Mouse (Mus musculus) common myeloid progenitor, adult 5-6 weeks (primary cell): ENCODE measurements at regions not wholly inside any gene's neighbourhood (a gene's known extent, or its start where the extent isn't known, plus 50 kb on each side); places are given as distances from the start of the nearest gene placed in this dataset.

Experiments
- ATAC-seq: replicated peaks from 2 replicates; pipeline ENCODE4 v1.8.0; 2016; ENCODE audit warnings: low read depth, mild to moderate bottlenecking, moderate TSS enrichment, inconsistent platforms; ENCODE audit not compliant: poor library complexity, severe bottlenecking

DNA sequence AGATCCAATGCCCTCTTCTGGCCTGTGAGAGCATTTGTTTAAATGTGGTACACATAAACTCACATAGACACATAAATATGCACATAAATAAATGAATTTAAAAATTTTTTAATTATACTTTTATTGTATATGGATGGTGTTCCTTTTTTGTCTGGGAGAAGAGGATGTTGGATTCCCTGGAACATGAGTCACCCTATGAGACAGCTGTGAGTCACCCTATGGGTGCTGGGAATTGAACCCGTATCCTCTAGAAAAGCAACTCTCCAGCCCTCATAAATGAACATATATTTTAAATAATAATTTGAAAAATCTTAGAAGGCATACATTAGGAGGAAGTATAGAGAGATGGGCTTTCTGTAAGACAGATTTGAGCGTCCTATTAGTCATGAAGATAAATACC lies 76.1 kb upstream of the Dynlt3 start:
- ATAC-seq: no peak

- no peak for ATAC-seq
Observed at GRCm38 (mm10) chrX:9742518-9742917, 79.7 kb upstream of the Dynlt3 start.

DNA sequence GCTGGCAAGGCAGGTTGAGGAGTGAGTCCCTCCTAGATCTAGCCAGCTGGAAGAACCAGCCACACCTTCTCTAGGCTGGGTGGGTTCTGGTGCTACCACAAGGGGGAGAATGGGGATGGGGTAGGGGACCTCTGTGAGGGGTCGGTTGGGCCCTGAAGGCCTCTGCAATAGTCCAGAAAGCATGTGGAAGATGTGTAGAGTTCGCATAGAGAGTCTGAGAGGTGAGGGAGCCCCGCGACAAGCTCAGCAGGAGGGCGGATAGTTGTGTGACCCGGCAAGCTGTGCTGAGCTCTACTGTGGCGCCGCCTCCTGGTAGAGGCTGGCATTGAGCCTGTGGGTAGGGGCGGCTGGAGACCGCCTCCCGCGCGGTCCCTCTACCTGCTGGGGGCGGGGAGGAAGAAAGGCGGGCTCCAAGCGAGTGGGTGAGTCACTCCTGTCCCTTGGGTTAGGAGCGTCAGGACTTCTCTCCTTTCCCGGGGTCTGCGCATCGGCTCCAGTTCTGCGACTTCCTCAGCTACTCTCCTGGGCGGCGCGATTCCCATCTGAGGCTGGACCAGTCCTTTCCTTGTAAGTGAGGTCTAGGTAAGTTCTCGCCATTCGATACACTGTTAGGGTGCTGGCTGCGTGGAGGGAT lies 84.6 kb upstream of the Dynlt3 start:
- ATAC-seq: peak; percentile 86

- ATAC-seq: peak; percentile 81
Observed at GRCm38 (mm10) chrX:9752954-9753572, 90.3 kb upstream of the Dynlt3 start.

GRCm38 (mm10) chrX:9769540-9769939 lies 77.2 kb upstream of the Hypm start:
- ATAC-seq: no peak

GRCm38 (mm10) chrX:9777498-9777897 lies 69.2 kb upstream of the Hypm start:
- ATAC-seq: no peak

GRCm38 (mm10) chrX:9789542-9789941 lies 57.2 kb upstream of the Hypm start:
- ATAC-seq: no peak
